Mouse (Mus musculus) cortical plate, adult 2 months (tissue): ENCODE measurements around the gene Cep97. TPM values are rescaled to one million over a fixed set of nuclear protein-coding genes. Genes with fewer than 3 reads are reported as not detected.

Experiments used
- H3K27ac ChIP-seq: fragments of 200-500 bp; 2 replicates; pipeline ENCODE4 v1.5.1; 2012; ENCODE audit warnings: low read length, control low read depth, inconsistent platforms; ENCODE audit not compliant: insufficient read depth
- H3K4me1 ChIP-seq: fragments of 200-500 bp; 2 replicates; pipeline ENCODE4 v1.6.1; 2011; ENCODE audit warnings: low read length; ENCODE audit not compliant: control insufficient read depth, insufficient read depth
- H3K4me3 ChIP-seq: fragments of 200-500 bp; 2 replicates; pipeline ENCODE4 v1.5.1; 2011; ENCODE audit warnings: mild to moderate bottlenecking, low read length, control low read depth; ENCODE audit not compliant: insufficient read depth
- CTCF ChIP-seq: fragments of 200-500 bp; IDR thresholded peaks from 2 replicates; pipeline ENCODE4 v1.5.1; 2011; ENCODE audit warnings: mild to moderate bottlenecking, control low read depth, low read length; ENCODE audit not compliant: insufficient read depth; ENCODE audit errors: extremely low read depth
- POLR2A ChIP-seq: fragments of 200-500 bp; IDR thresholded peaks from 2 replicates; pipeline ENCODE4 v1.6.1; 2011; ENCODE audit warnings: mild to moderate bottlenecking, low read length, control low read depth; ENCODE audit not compliant: insufficient read depth; ENCODE audit errors: extremely low read depth
- polyA plus RNA-seq: library from polyadenylated mRNA; depleted of rRNA; stranded (reverse); fragments of >200 nt; gene quantifications from 2 replicates; pipeline ENCODE4 v1.2.3, GENCODE M21; 2012

The Cep97 gene
- polyA plus RNA-seq, 1 experiment = 8.3 TPM

- Histone ChIP-seq H3K4me3 (no peak overlapping the region), H3K4me1 (no peaks in the 10 kb centered on the region), H3K27ac (no peak overlapping the region)
- TF ChIP-seq CTCF (no peak), POLR2A (no peak)
Observed at GRCm38 (mm10) chr16:55906928-55907679, 27.6 kb downstream of the Cep97 start.

DNA sequence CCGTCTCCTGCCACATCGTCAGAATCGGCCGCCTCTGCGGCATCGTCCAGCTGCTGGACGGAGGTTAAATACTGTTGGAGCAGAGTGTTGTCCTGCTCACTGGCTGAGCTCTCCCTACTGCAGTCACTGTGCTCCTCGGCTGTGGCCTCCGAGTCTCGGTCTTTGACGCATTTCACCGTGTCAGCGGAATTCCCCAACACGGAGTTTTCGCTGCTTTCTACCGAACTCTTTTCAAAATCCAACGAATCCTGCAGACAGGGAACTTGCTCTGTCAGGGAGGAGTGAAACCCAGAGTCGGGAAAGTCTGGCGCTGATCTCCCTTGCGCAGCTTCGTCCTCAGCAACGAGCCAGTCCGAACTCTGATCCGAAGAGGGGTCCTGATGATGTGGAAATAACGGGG is 29.3 kb downstream of the Cep97 start:
- TF ChIP-seq POLR2A (no peak), CTCF (no peak)
- no peak overlapping the region for H3K4me3 ChIP-seq

DNA sequence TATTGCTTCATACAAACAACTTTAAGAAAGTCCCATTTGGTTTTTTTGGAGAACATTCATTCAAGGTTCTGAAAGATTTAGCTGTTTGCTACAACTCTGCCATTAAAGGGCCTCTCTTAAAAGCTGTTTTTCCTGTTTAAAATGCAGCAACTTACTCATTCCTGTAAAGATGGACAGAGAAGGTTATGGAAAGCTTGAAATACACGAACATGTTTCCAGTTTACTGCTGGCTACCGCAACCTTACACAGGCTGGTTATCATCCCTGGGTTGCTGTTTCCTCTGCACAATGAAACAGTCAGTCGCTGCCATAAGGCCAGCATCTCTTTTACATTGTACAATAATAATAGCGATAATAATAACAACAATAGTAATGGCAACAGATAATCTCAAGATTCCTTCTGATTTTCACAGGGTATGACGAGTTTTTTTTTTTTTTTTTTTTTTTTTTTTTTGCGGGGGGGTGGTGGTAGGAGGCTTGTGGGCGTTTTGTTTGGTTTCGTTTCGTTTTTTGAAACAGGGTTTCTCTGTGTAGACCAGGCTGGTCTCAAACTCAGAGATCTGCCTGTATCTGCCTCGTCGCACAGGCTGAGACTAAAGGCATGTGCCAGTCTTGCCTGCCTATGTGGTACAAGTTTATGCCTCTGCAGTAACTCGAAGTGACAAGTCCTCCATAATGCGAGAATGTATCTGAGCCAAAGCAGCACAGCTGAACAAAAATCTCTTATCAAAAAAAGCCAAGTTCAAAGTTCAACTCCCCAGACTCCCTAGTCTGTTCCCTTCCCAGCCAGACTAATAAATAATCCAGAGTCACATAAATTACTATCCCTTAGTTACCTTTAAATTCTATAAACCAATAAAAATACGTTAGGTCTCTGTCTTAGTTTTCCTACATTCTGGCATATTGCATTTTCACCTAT is 32.6 kb downstream of the Cep97 start:
- Histone ChIP-seq H3K27ac (no peak overlapping the region), H3K4me1 (no peaks in the 10 kb centered on the region), H3K4me3 (no peak overlapping the region)
- TF ChIP-seq POLR2A = no peak
- no peak for TF ChIP-seq CTCF

More for the DNA sequence above, 29.3 kb downstream of the Cep97 start:
- no peak overlapping the region for H3K27ac ChIP-seq
- no peaks in the 10 kb centered on the region for H3K4me1 ChIP-seq

DNA sequence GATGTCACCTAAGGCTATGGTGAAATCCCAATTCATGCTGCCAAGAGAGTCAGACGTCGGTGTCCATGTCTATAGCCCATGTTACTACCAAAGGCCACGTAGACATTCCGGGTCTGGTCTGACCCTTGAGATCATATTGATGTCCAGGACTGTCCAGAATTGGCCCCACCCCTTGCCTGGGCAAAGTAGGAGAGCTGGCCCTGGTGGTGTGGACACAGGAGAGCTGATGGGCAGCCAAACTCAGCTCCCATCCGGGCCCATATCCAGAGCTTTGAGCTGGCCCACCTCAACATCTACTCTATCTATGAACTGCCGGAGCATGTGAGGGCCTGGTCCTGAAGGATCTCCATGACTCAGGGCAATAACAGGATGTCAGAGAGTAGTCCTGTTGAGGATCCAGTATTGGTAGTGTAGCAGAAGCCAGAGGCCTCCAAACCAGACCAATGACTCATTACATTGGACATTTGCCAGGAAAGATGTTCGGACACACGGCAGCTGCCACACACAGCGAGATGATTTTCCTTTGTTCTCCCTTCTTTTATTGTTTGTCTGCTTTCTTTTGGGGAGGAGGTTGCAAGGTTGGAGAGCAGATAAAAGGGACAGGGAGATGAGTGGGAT is 36.2 kb downstream of the Cep97 start:
- H3K27ac ChIP-seq = no peak overlapping the region
- TF ChIP-seq CTCF (no peak), POLR2A (no peak)
- peaks cover 2% of the 10 kb centered on the region; the same call in 1 of the 2 replicates for H3K4me1 ChIP-seq
- no peak overlapping the region for H3K4me3 ChIP-seq

DNA sequence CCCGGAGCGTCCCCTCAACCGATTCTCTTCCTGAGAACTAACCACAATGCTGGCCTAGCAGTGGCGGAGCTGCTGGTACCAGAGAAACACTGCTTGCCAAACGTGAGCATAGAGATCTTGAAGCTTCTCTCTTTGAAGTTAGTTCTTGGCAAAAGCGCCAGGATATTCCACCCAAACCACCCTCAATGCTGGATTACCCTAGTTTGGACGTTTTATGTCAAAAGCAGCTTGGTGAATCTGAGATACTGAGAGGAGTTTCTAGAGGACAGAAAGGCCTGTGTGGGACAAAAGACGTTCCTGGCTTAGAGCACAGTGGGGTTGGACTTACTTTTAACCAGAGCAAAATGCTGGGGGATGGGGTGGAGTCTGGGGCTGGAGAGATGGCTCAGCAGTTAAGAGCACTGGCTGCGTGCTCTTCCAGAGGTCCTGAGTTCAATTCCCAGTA is 39.0 kb downstream of the Cep97 start:
- TF ChIP-seq POLR2A (no peak), CTCF (no peak)
- Histone ChIP-seq H3K27ac (peak overlapping the region; percentile 22), H3K4me1 (peaks cover 2% of the 10 kb centered on the region; the same call in 1 of the 2 replicates), H3K4me3 (peak overlapping the region; percentile 53)

- H3K27ac ChIP-seq = peak within 1 kb of the TSS; percentile 74
- TF ChIP-seq CTCF = no peak
- TF ChIP-seq POLR2A = peak; percentile 26; the same call in 1 of the 2 replicates
- peak within 1 kb of the TSS; percentile 53 for H3K4me3 ChIP-seq
- peaks cover 2% of the 10 kb centered on the region; the same call in 1 of the 2 replicates for H3K4me1 ChIP-seq
Observed at GRCm38 (mm10) chr16:55894893-55895650, 39.6 kb downstream of the Cep97 start, which contains the start of gene Nxpe3. Gene Nxpe3 (minus strand): TSS chr16:55895285.

DNA sequence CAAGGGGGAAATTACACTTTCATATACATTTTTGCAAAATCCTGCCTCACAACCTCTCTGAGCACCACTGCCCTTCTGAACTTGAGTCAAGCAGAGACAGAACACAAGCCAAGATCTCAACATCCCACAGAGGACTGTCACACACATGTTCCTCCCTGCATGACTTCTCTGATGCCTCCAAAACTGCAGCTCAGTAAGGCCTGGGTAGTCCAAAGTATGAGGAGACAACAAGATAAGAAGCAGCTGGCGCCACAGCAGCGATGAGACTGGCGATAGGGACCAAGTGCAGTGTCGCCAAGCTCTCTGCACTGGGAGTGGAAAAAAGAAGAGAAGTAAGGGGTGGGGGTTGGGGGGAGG is 40.1 kb downstream of the Cep97 start:
- TF ChIP-seq CTCF (no peak), POLR2A (no peak)
- H3K4me3 ChIP-seq = peak overlapping the region; percentile 53
- no peak overlapping the region for H3K27ac ChIP-seq
- H3K4me1 ChIP-seq = peaks cover 2% of the 10 kb centered on the region; the same call in 1 of the 2 replicates

DNA sequence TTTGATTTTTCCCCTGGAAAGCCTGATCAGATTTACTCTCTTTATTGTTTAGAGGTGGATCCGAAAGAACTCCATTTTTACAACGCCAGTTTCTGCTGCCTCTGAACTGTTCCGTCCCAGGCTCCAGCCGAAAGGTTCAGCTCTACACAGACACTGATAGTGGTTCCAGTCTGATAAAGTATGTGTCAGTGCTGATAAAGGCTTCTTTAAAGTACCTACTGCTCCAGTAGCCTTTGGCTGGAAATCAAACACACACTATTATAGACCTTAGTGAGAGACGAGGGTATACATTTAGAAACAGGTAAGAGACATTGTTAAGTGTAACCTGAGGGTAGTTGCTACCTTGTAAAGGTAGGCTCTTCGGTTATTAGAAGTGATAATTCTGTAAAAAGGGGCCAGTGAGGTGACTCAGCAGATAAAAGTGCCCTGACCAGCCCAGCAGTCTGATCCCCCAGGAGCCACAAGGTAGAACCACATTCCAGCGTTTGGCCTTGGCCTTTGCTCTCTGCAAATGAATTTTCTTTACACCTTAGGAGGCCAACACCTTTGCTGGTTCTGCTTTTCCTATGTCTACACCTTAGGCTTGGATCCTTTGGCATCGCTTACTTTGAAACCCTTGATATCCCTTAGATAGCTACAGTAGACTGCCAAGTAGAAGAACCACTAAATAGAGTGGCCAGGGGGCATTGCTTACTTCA is 41.1 kb downstream of the Cep97 start:
- Histone ChIP-seq H3K4me3 (peak overlapping the region; percentile 53; the same call in 1 of the 2 replicates), H3K27ac (no peak overlapping the region), H3K4me1 (peaks cover 2% of the 10 kb centered on the region; the same call in 1 of the 2 replicates)
- TF ChIP-seq CTCF (no peak), POLR2A (no peak)

- Histone ChIP-seq H3K4me3 (no peak overlapping the region), H3K27ac (no peak overlapping the region), H3K4me1 (peaks cover 2% of the 10 kb centered on the region; the same call in 1 of the 2 replicates)
- TF ChIP-seq POLR2A (no peak), CTCF (no peak)
Observed at GRCm38 (mm10) chr16:55892484-55892883, 42.2 kb downstream of the Cep97 start.
